Mouse (Mus musculus) erythroblast, embryonic 14.5 days (primary cell): ENCODE data around the gene A230072I06Rik. TPM values are rescaled to one million over a fixed set of nuclear protein-coding genes. Genes with fewer than 3 reads are reported as not detected.

Source experiments
- H3K27me3 ChIP-seq: 2 replicates; pipeline ENCODE4 v1.6.1; 2012; ENCODE audit warnings: inconsistent platforms; ENCODE audit not compliant: control insufficient read depth
- H3K36me3 ChIP-seq: 2 replicates; pipeline ENCODE4 v1.6.1; 2012; ENCODE audit warnings: mild to moderate bottlenecking, inconsistent platforms; ENCODE audit not compliant: control insufficient read depth
- H3K4me1 ChIP-seq: 2 replicates; pipeline ENCODE4 v1.6.1; 2012; ENCODE audit warnings: inconsistent platforms; ENCODE audit not compliant: control insufficient read depth
- H3K4me3 ChIP-seq: replicated peaks from 2 replicates; pipeline ENCODE3; 2012; ENCODE audit warnings: moderate library complexity, mild to moderate bottlenecking, inconsistent platforms
- H3K9me3 ChIP-seq: 2 replicates; pipeline ENCODE4 v1.6.1; 2012; ENCODE audit warnings: low read length, inconsistent platforms, mixed read lengths; ENCODE audit not compliant: control insufficient read depth
- GATA1 ChIP-seq: IDR thresholded peaks from 2 replicates; pipeline ENCODE4 v1.6.1; 2012; ENCODE audit warnings: low read length, inconsistent platforms, mixed read lengths
- TAL1 ChIP-seq: IDR thresholded peaks from 3 replicates; pipeline ENCODE4 v1.6.1; 2012; ENCODE audit warnings: low read length, inconsistent platforms, mixed read lengths
- polyA plus RNA-seq: library from polyadenylated mRNA; stranded (reverse); fragments of >175 nt; gene quantifications from 2 replicates; pipeline ENCODE4 v1.2.3, GENCODE M21; 2012

Gene A230072I06Rik
- polyA plus RNA-seq: 0.02 TPM in 1 of 2 replicates, not detected in the other

GRCm38 (mm10) chr8:12278663-12279312 lies at the start of gene A230072I06Rik:
A230072I06Rik (plus strand) TSS chr8:12278819.
- no peak for TF ChIP-seq TAL1
- no peak for TF ChIP-seq GATA1
- no peak within 1 kb of the TSS for H3K4me3 ChIP-seq
- no peaks in the 10 kb centered on the region for H3K36me3 ChIP-seq

GRCm38 (mm10) chr8:12234039-12234438 lies 44.6 kb upstream of the A230072I06Rik start:
- H3K4me3 ChIP-seq: no peak overlapping the region
- H3K4me1 ChIP-seq: no peaks in the 10 kb centered on the region
- no peaks in the 10 kb centered on the region for H3K9me3 ChIP-seq
- H3K27me3 ChIP-seq: no peaks in the 10 kb centered on the region
- TF ChIP-seq TAL1: no peak
- no peak for TF ChIP-seq GATA1
- no peaks in the 10 kb centered on the region for H3K36me3 ChIP-seq

More at GRCm38 (mm10) chr8:12278663-12279312, at the start of gene A230072I06Rik:
- Histone ChIP-seq H3K4me1 (no peaks in the 10 kb centered on the region), H3K27me3 (no peaks in the 10 kb centered on the region), H3K9me3 (no peaks in the 10 kb centered on the region)

GRCm38 (mm10) chr8:12238775-12239174 lies 39.8 kb upstream of the A230072I06Rik start:
- Histone ChIP-seq H3K27me3 (no peaks in the 10 kb centered on the region), H3K4me3 (no peak overlapping the region), H3K9me3 (no peaks in the 10 kb centered on the region), H3K36me3 (no peaks in the 10 kb centered on the region), H3K4me1 (no peaks in the 10 kb centered on the region)
- TF ChIP-seq TAL1 (no peak), GATA1 (no peak)

GRCm38 (mm10) chr8:12240143-12240542 lies 38.5 kb upstream of the A230072I06Rik start:
- H3K36me3 ChIP-seq: no peaks in the 10 kb centered on the region
- no peaks in the 10 kb centered on the region for H3K27me3 ChIP-seq
- no peaks in the 10 kb centered on the region for H3K9me3 ChIP-seq
- no peak overlapping the region for H3K4me3 ChIP-seq
- H3K4me1 ChIP-seq: no peaks in the 10 kb centered on the region
- no peak for TF ChIP-seq TAL1

- Histone ChIP-seq H3K9me3 (no peaks in the 10 kb centered on the region), H3K27me3 (no peaks in the 10 kb centered on the region), H3K36me3 (no peaks in the 10 kb centered on the region), H3K4me3 (no peak overlapping the region), H3K4me1 (no peaks in the 10 kb centered on the region)
- TF ChIP-seq TAL1 (no peak), GATA1 (no peak)
Observed at GRCm38 (mm10) chr8:12243746-12244145, 34.9 kb upstream of the A230072I06Rik start.

- H3K4me3 ChIP-seq: no peak overlapping the region
- TF ChIP-seq TAL1 (no peak), GATA1 (no peak)
- no peaks in the 10 kb centered on the region for H3K9me3 ChIP-seq
Observed at GRCm38 (mm10) chr8:12259890-12260289, 18.7 kb upstream of the A230072I06Rik start.

GRCm38 (mm10) chr8:12260476-12261029 lies 18.1 kb upstream of the A230072I06Rik start:
- H3K9me3 ChIP-seq: no peaks in the 10 kb centered on the region
- H3K4me3 ChIP-seq: no peak overlapping the region
- H3K36me3 ChIP-seq: no peaks in the 10 kb centered on the region
- TF ChIP-seq GATA1: no peak
- no peak for TF ChIP-seq TAL1
- H3K4me1 ChIP-seq: no peaks in the 10 kb centered on the region
- no peaks in the 10 kb centered on the region for H3K27me3 ChIP-seq

More at GRCm38 (mm10) chr8:12259890-12260289, 18.7 kb upstream of the A230072I06Rik start:
- Histone ChIP-seq H3K4me1 (no peaks in the 10 kb centered on the region), H3K27me3 (no peaks in the 10 kb centered on the region), H3K36me3 (no peaks in the 10 kb centered on the region)

- no peak for TF ChIP-seq GATA1
- Histone ChIP-seq H3K4me1 (no peaks in the 10 kb centered on the region), H3K36me3 (no peaks in the 10 kb centered on the region), H3K4me3 (no peak overlapping the region), H3K27me3 (no peaks in the 10 kb centered on the region), H3K9me3 (no peaks in the 10 kb centered on the region)
Observed at GRCm38 (mm10) chr8:12261556-12261955, 17.1 kb upstream of the A230072I06Rik start.

GRCm38 (mm10) chr8:12264996-12265395 lies 13.6 kb upstream of the A230072I06Rik start:
- TF ChIP-seq TAL1 (no peak), GATA1 (no peak)

GRCm38 (mm10) chr8:12267863-12268262 lies 10.8 kb upstream of the A230072I06Rik start:
- Histone ChIP-seq H3K36me3 (no peaks in the 10 kb centered on the region), H3K4me3 (no peak overlapping the region), H3K4me1 (no peaks in the 10 kb centered on the region), H3K27me3 (no peaks in the 10 kb centered on the region), H3K9me3 (no peaks in the 10 kb centered on the region)
- TF ChIP-seq GATA1 (no peak), TAL1 (no peak)

More at GRCm38 (mm10) chr8:12264996-12265395, 13.6 kb upstream of the A230072I06Rik start:
- H3K4me1 ChIP-seq: no peaks in the 10 kb centered on the region
- no peak overlapping the region for H3K4me3 ChIP-seq
- H3K27me3 ChIP-seq: no peaks in the 10 kb centered on the region
- H3K36me3 ChIP-seq: no peaks in the 10 kb centered on the region
- no peaks in the 10 kb centered on the region for H3K9me3 ChIP-seq
